Mouse (Mus musculus): ENCODE data around the gene Plpp2.

DNA sequence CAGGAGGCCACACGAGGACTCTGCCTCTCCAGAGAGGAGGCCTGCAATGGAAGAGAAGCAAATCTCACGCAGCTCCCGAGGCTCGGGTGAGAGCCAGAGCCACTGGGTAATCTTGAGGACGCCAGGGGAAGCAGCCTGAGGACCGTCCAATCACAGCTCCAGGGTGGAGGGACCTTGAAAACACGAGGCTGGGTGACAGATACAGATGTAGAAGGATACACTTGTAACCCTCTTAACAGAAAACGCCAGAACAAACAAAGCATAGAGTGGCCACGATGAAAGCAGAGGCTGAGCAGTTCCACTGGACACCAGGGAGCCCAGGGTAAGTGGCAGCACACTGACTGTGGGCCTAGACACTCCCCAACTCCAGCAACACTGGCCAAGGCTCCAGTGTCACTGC lies 16.8 kb upstream of the Plpp2 start:
- no peak for TF ChIP-seq CTCF (IDR thresholded peaks at IDR 0.05; ENCODE audit: extremely low read depth, insufficient read length, insufficient replicate concordance, low read depth, low read length)
- TF ChIP-seq POLR2A (IDR thresholded peaks at IDR 0.05; ENCODE audit: low read depth, low read length), result no peak

Data from small intestine, adult 2 months (tissue).